Mouse (Mus musculus): ENCODE results near the gene Gpr153. TPM values are rescaled to one million over a fixed set of nuclear protein-coding genes. Genes with fewer than 3 reads are reported as not detected.
A peak's percentile ranks its signal among the peaks of the same experiment; 100 is the strongest.

The Gpr153 gene
- polyA plus RNA-seq, 1 experiment from 2014 or later = 7.8 TPM

GRCm38 (mm10) chr4:152292102-152292765 lies 18.2 kb downstream of the Gpr153 start:
- Histone ChIP-seq H3K4me1 (peaks cover 44% of the 10 kb centered on the region), H3K36me3 (no peaks in the 10 kb centered on the region), H3K4me2 (no peak overlapping the region), H3K27ac (no peak overlapping the region), H3K9me3 (replicated peaks) (no peaks in the 10 kb centered on the region), H3K9ac (no peak overlapping the region), H3K27me3 (peaks cover 69% of the 10 kb centered on the region), H3K4me3 (replicated peaks) (no peak overlapping the region)
- WGBS = 6% methylated on average over 12 of the region's 12 CpGs
- ATAC-seq (replicated peaks; ENCODE audit: low FRiP score) = no peak

DNA sequence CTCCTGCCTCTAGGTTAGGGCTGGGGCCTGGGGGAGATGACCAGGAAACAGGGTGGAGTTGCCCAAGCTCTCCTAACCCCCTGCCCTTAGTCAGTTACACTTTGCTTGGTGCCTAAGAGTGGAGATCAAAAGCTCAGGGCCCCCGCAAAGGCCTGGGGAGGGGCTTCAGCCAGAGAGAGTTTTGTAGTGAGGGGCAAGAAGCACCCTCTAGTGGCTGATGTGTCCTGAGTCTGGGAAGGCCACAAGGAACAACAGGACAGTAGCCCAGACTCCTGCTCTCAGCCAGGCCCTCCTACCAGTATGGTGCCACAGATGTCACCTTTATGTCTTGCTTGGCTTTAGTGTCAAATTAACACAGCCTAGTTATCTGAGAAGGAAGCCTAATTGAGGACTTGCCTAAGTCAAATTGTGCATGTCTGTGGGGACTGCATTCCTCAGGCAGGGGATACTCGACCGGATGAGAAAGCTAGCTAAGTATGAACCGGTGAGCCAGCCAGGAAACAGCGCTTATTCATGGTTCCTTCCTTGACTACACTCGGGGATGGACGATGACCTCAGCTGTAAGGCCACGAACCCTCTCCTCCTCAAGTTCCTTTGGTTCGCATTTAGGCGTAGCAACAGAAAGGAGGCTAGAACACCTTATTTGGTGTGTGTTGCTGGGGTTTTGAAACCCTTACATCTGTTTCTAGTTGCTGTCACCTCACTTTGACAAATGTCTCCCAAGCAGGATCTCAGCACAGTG lies 20.3 kb downstream of the Gpr153 start:
- no peak overlapping the region for H3K9ac ChIP-seq
- H3K4me3 ChIP-seq (replicated peaks) = no peak overlapping the region
- peaks cover 60% of the 10 kb centered on the region for H3K4me1 ChIP-seq
- no peak for ATAC-seq (replicated peaks; ENCODE audit: low FRiP score)
- WGBS = 41% methylated on average over 10 of the region's 10 CpGs
- peak overlapping the region; percentile 76 for H3K27ac ChIP-seq
- peaks cover 53% of the 10 kb centered on the region for H3K27me3 ChIP-seq
- H3K36me3 ChIP-seq = peaks cover under 1% of the 10 kb centered on the region; the same call in 1 of the 2 replicates
- no peaks in the 10 kb centered on the region for H3K9me3 ChIP-seq (replicated peaks)
- no peak overlapping the region for H3K4me2 ChIP-seq

DNA sequence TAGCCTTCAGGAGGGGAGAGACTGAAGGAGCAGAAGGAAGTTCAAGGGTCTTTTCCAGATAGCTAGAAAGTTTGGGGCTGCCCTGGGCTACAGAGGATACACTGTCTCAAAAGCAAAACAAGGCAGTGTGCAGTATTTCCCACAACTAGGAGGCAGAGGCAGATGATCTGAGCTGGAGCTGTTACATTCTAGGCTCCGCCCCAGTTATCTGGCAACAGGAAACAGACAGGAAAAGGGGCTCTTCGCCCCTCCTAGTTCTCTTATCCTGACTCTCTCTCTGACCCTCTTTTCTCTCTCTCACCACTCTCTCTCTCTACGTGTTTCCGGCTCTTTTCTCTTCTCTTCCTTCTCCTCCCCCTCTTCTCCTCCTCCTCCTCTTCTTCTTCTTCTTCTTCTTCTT lies 21.9 kb downstream of the Gpr153 start:
- ATAC-seq (replicated peaks; ENCODE audit: low FRiP score) = no peak
- Histone ChIP-seq H3K36me3 (peaks cover 16% of the 10 kb centered on the region), H3K27me3 (peaks cover 38% of the 10 kb centered on the region), H3K9me3 (replicated peaks) (no peaks in the 10 kb centered on the region), H3K4me3 (replicated peaks) (0 out of 2 replicates have a peak overlapping the region, but pooled peaks have one; percentile 0), H3K4me2 (peak overlapping the region; percentile 19; the same call in 1 of the 2 replicates), H3K4me1 (peaks cover 61% of the 10 kb centered on the region), H3K9ac (no peak overlapping the region), H3K27ac (peak overlapping the region; percentile 76)
- WGBS = 34% methylated on average over 4 of the region's 4 CpGs

GRCm38 (mm10) chr4:152296371-152296770 lies 22.3 kb downstream of the Gpr153 start:
- Histone ChIP-seq H3K27ac (peak overlapping the region; percentile 76), H3K4me1 (peaks cover 65% of the 10 kb centered on the region), H3K36me3 (peaks cover 20% of the 10 kb centered on the region), H3K4me2 (peak overlapping the region; percentile 67), H3K27me3 (peaks cover 34% of the 10 kb centered on the region), H3K9me3 (replicated peaks) (no peaks in the 10 kb centered on the region), H3K4me3 (replicated peaks) (peak overlapping the region; percentile 95), H3K9ac (peak overlapping the region; percentile 51)
- 9% methylated on average over 8 of the region's 8 CpGs for WGBS
- no peak for ATAC-seq (replicated peaks; ENCODE audit: low FRiP score)

- peak within 1 kb of the TSS; percentile 95 for H3K4me3 ChIP-seq (replicated peaks)
- H3K9me3 ChIP-seq (replicated peaks) = no peaks in the 10 kb centered on the region
- peak within 1 kb of the TSS; percentile 84 for H3K27ac ChIP-seq
- peak; percentile 96 for ATAC-seq (replicated peaks; ENCODE audit: low FRiP score)
- peak within 1 kb of the TSS; percentile 93 for H3K4me2 ChIP-seq
- WGBS = under 1% methylated on average over 119 of the region's 119 CpGs
- peaks cover 26% of the 10 kb centered on the region for H3K27me3 ChIP-seq
- H3K36me3 ChIP-seq = peaks cover 27% of the 10 kb centered on the region
- H3K9ac ChIP-seq = peak within 1 kb of the TSS; percentile 95
- peaks cover 65% of the 10 kb centered on the region for H3K4me1 ChIP-seq
Measured at GRCm38 (mm10) chr4:152296874-152297861, 23.1 kb downstream of the Gpr153 start, which contains the start of gene Icmt. Gene Icmt, plus strand, starts transcription at chr4:152297227.

- WGBS = 85% methylated on average over 14 of the region's 14 CpGs
- peaks cover 62% of the 10 kb centered on the region for H3K4me1 ChIP-seq
- H3K27me3 ChIP-seq = peaks cover 9% of the 10 kb centered on the region
- H3K9ac ChIP-seq = peak overlapping the region; percentile 31
- ATAC-seq (replicated peaks; ENCODE audit: low FRiP score) = no peak
- H3K36me3 ChIP-seq = peaks cover 44% of the 10 kb centered on the region
- no peak overlapping the region for H3K27ac ChIP-seq
- H3K4me2 ChIP-seq = peak overlapping the region; percentile 93
- peak overlapping the region; percentile 95; the same call in 1 of the 2 replicates for H3K4me3 ChIP-seq (replicated peaks)
- H3K9me3 ChIP-seq (replicated peaks) = no peaks in the 10 kb centered on the region
Measured at GRCm38 (mm10) chr4:152298836-152299235, 24.8 kb downstream of the Gpr153 start.

DNA sequence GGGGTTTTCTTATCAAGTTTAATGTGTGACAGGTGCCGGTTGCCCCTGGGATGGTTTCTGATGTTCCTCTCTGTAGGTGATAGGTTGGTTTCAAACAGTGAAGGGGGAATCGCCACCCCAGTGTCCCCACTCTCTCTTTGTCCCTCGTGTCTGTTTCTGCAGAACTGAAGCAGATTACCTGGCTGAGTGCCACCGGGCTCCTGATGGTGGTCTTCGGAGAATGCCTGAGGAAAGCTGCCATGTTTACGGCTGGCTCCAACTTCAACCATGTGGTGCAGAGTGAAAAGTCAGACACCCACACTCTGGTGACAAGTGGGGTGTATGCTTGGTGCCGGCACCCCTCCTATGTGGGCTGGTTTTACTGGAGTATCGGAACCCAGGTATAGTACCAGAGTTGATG lies 26.3 kb downstream of the Gpr153 start:
- H3K27ac ChIP-seq = 0 out of 2 replicates have a peak overlapping the region, but pooled peaks have one; percentile 24
- no peaks in the 10 kb centered on the region for H3K9me3 ChIP-seq (replicated peaks)
- peaks cover 60% of the 10 kb centered on the region for H3K36me3 ChIP-seq
- no peak overlapping the region for H3K4me2 ChIP-seq
- 95% methylated on average over 8 of the region's 8 CpGs for WGBS
- H3K27me3 ChIP-seq = no peaks in the 10 kb centered on the region
- ATAC-seq (replicated peaks; ENCODE audit: low FRiP score) = no peak
- no peak overlapping the region for H3K9ac ChIP-seq
- peaks cover 55% of the 10 kb centered on the region for H3K4me1 ChIP-seq
- H3K4me3 ChIP-seq (replicated peaks) = no peak overlapping the region

DNA sequence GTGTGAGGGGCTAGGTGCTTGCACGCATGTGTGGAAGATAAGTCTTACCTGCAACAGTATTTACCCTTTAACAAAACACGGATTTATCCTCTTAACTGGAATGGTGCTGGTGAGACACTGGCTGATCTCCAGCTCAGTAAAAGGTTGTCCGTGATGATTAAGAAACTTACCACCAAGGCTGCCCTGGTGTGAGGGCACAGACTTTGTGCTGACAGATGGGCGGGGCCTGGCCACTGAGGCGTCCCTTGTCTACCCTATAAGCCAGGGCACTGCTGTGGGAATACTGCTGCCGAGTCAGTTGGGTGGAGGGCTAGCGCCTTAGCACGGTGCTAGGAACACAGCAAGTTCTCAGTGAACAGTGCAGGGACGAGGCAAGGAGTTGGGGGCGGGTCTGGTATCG lies 28.0 kb downstream of the Gpr153 start:
- Histone ChIP-seq H3K4me2 (no peak overlapping the region), H3K27ac (no peak overlapping the region), H3K36me3 (peaks cover 61% of the 10 kb centered on the region), H3K9me3 (replicated peaks) (no peaks in the 10 kb centered on the region), H3K4me1 (peaks cover 44% of the 10 kb centered on the region), H3K4me3 (replicated peaks) (no peak overlapping the region), H3K27me3 (no peaks in the 10 kb centered on the region), H3K9ac (no peak overlapping the region)
- 67% methylated on average over 11 of the region's 11 CpGs for WGBS
- no peak for ATAC-seq (replicated peaks; ENCODE audit: low FRiP score)

GRCm38 (mm10) chr4:152303172-152303571 lies 29.1 kb downstream of the Gpr153 start:
- 73% methylated on average over 10 of the region's 10 CpGs for WGBS
- peaks cover 40% of the 10 kb centered on the region for H3K4me1 ChIP-seq
- ATAC-seq (replicated peaks; ENCODE audit: low FRiP score) = no peak; the same call in 1 of the 2 replicates

GRCm38 (mm10) chr4:152304685-152305084 lies 30.7 kb downstream of the Gpr153 start:
- ATAC-seq (replicated peaks; ENCODE audit: low FRiP score) = no peak
- WGBS = 93% methylated on average over 6 of the region's 6 CpGs

More at GRCm38 (mm10) chr4:152303172-152303571, 29.1 kb downstream of the Gpr153 start:
- H3K36me3 ChIP-seq = peaks cover 69% of the 10 kb centered on the region
- H3K4me2 ChIP-seq = no peak overlapping the region
- no peak overlapping the region for H3K9ac ChIP-seq
- no peak overlapping the region for H3K4me3 ChIP-seq (replicated peaks)
- H3K9me3 ChIP-seq (replicated peaks) = no peaks in the 10 kb centered on the region
- H3K27me3 ChIP-seq = no peaks in the 10 kb centered on the region
- no peak overlapping the region for H3K27ac ChIP-seq

DNA sequence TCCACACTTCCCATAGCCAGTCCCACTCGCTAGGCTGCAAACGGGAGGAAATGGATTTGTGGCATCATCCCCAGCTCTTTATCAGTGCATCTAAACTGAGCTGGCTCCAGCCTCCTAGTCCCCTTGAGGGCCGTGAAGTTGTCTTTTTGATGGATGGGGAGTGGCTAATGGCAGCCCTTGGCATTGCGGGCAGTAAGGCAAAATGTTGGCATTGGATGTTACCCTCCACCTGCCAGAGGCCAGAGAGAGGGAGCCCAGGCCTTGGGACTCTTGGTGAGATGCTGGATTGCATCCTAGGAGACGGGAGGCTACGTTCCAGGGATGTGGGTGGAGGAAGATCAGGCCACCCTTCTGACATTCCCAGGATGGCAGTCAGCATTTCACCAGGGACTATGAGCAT lies 32.0 kb downstream of the Gpr153 start:
- Histone ChIP-seq H3K27me3 (peaks cover 14% of the 10 kb centered on the region), H3K4me3 (replicated peaks) (no peak overlapping the region), H3K36me3 (peaks cover 59% of the 10 kb centered on the region), H3K4me1 (peaks cover 16% of the 10 kb centered on the region), H3K9ac (no peak overlapping the region), H3K9me3 (replicated peaks) (no peaks in the 10 kb centered on the region), H3K4me2 (no peak overlapping the region), H3K27ac (no peak overlapping the region)
- 59% methylated on average over 6 of the region's 6 CpGs for WGBS
- ATAC-seq (replicated peaks; ENCODE audit: low FRiP score) = no peak

More at GRCm38 (mm10) chr4:152304685-152305084, 30.7 kb downstream of the Gpr153 start:
- Histone ChIP-seq H3K27ac (no peak overlapping the region), H3K9ac (no peak overlapping the region), H3K4me2 (no peak overlapping the region), H3K27me3 (0 out of 2 replicates have a peak, but pooled peaks cover 4% of the 10 kb centered on the region), H3K4me1 (peaks cover 26% of the 10 kb centered on the region), H3K9me3 (replicated peaks) (no peaks in the 10 kb centered on the region), H3K36me3 (peaks cover 72% of the 10 kb centered on the region), H3K4me3 (replicated peaks) (no peak overlapping the region)
